Mouse (Mus musculus): ENCODE results near the gene Pias3. TPM values are rescaled to one million over a fixed set of nuclear protein-coding genes. Genes with fewer than 3 reads are reported as not detected.
A peak's percentile ranks its signal among the peaks of the same experiment; 100 is the strongest.

The Pias3 gene
- polyA plus RNA-seq, 1 experiment, result 43.5 TPM

DNA sequence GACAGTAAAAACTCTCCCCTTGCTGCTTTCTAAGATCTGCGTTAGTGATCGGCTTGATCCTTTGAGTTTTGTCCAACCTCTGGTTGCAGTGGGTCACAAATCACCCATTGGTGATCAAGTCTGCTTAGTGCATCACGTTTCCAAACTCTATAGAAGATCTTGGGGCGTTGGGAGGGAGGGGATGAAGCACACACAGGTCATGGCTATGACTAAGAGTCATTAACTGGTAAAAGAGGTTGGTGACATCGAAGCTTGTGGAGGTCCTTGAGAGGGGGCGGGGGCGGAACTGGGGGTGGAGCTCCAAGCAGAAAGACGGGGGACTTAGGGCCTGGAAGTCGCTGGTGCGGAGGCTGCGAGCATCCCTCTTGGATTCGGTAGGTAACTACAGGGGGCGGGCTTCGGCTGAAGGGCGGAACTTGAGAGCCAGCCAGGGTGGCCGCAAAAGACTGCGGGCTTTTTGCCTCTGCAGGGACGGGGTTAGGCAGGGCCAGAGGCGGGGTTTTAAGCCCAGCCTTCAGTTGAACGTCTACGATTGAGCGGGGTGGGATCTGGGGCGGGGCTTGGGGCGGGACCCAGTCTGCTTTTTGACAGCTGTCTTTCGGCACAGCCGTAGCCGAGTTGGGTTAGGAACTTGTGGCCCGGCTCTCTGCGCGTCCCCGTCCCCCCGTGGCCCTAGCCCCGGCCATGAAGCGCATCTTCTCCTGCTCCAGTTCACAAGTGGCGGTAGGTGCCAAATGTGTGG, 26.3 kb upstream of the Pias3 start, which contains the start of gene Ankrd35:
Gene Ankrd35 (plus strand): TSS at position 405 of the 742 bp plus-strand sequence.
- TF ChIP-seq POLR2A (IDR thresholded peaks at IDR 0.05; ENCODE audit: borderline replicate concordance, low read depth, low read length) (no peak), CTCF (IDR thresholded peaks at IDR 0.05; ENCODE audit: low read depth, low read length) (no peak)
- peaks cover 8% of the 10 kb centered on the region for H3K4me1 ChIP-seq (ENCODE audit: control insufficient read depth, insufficient read depth, low read length)
- peak within 1 kb of the TSS; percentile 60 for H3K4me3 ChIP-seq (ENCODE audit: insufficient read depth, low read length)

DNA sequence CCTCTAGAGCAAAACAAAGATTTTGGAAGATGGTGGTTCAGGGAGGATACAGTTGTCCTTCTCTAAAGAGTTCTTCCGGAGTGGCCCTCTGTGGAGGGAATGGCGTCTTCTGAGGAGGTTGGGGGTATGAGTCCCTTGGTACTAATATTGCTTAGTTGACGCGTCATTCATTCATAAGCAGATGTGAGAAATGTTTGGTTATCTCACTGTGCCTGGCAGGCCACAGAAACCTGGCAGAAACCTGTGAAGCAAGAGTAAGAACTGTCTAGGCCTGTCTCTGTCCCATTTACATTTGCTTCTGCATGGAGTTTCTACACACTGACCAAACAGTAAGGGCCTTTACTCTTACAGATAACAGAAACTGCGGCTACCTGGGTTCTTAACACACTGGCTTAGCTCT, 24.7 kb upstream of the Pias3 start:
- Histone ChIP-seq H3K4me3 (ENCODE audit: insufficient read depth, low read length) (no peak overlapping the region), H3K27ac (ENCODE audit: insufficient read depth, low read depth, low read length) (no peak overlapping the region), H3K4me1 (ENCODE audit: control insufficient read depth, insufficient read depth, low read length) (peaks cover 8% of the 10 kb centered on the region)
- TF ChIP-seq POLR2A (IDR thresholded peaks at IDR 0.05; ENCODE audit: borderline replicate concordance, low read depth, low read length) (no peak), CTCF (IDR thresholded peaks at IDR 0.05; ENCODE audit: low read depth, low read length) (no peak)

More for the DNA sequence above, 26.3 kb upstream of the Pias3 start, which contains the start of gene Ankrd35:
- H3K27ac ChIP-seq (ENCODE audit: insufficient read depth, low read depth, low read length), result no peak within 1 kb of the TSS

GRCm38 (mm10) chr3:96673514-96673913, 22.7 kb upstream of the Pias3 start:
- peaks cover 8% of the 10 kb centered on the region for H3K4me1 ChIP-seq (ENCODE audit: control insufficient read depth, insufficient read depth, low read length)
- H3K4me3 ChIP-seq (ENCODE audit: insufficient read depth, low read length), result no peak overlapping the region
- no peak overlapping the region for H3K27ac ChIP-seq (ENCODE audit: insufficient read depth, low read depth, low read length)
- no peak for TF ChIP-seq POLR2A (IDR thresholded peaks at IDR 0.05; ENCODE audit: borderline replicate concordance, low read depth, low read length)
- TF ChIP-seq CTCF (IDR thresholded peaks at IDR 0.05; ENCODE audit: low read depth, low read length), result no peak

DNA sequence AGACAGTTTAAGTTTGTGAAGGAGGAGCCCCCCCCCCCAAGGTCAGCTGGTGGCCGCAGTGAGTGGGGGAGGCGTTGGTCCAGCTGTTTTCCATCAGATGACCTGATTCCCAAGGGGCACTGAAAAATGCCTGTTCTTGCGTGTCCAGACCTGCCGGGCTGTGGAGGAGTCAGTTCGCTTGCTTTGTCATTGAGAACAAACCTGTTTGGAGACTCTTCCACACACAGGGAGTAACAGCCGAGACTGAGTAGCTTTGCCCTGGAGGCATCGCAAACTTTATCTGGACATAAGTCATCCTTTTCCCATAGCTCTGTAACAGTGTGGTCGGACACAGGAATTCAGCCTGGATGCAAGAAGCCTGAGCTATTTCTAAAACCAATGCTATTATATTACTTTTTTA, 21.7 kb upstream of the Pias3 start:
- Histone ChIP-seq H3K4me1 (ENCODE audit: control insufficient read depth, insufficient read depth, low read length) (peaks cover 8% of the 10 kb centered on the region), H3K4me3 (ENCODE audit: insufficient read depth, low read length) (no peak overlapping the region), H3K27ac (ENCODE audit: insufficient read depth, low read depth, low read length) (no peak overlapping the region)
- TF ChIP-seq CTCF (IDR thresholded peaks at IDR 0.05; ENCODE audit: low read depth, low read length) (no peak), POLR2A (IDR thresholded peaks at IDR 0.05; ENCODE audit: borderline replicate concordance, low read depth, low read length) (no peak)

GRCm38 (mm10) chr3:96675171-96675570, 21.0 kb upstream of the Pias3 start:
- Histone ChIP-seq H3K4me1 (ENCODE audit: control insufficient read depth, insufficient read depth, low read length) (peaks cover 6% of the 10 kb centered on the region), H3K27ac (ENCODE audit: insufficient read depth, low read depth, low read length) (no peak overlapping the region), H3K4me3 (ENCODE audit: insufficient read depth, low read length) (no peak overlapping the region)
- no peak for TF ChIP-seq POLR2A (IDR thresholded peaks at IDR 0.05; ENCODE audit: borderline replicate concordance, low read depth, low read length)

DNA sequence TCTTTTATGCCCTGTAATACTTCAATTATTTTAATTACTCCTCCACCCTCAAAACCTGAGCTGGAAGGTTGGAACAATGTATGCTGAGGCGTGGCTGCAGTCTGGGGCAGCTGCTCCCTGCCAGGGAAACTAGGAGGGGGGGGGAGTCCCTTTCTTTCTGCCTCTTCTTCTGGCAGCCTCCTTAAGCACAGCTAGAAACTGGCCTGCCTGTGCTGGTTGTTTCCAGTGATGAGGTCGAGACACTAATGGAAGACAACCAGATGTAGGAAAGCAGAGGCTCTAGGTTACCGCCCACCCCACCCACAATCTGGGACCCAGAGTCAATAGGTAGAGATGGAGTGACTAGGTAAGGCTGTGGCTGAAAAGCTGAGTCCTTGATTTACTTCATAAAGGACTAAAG, 20.5 kb upstream of the Pias3 start:
- H3K4me1 ChIP-seq (ENCODE audit: control insufficient read depth, insufficient read depth, low read length), result peaks cover under 1% of the 10 kb centered on the region
- no peak overlapping the region for H3K27ac ChIP-seq (ENCODE audit: insufficient read depth, low read depth, low read length)
- no peak overlapping the region for H3K4me3 ChIP-seq (ENCODE audit: insufficient read depth, low read length)
- no peak for TF ChIP-seq CTCF (IDR thresholded peaks at IDR 0.05; ENCODE audit: low read depth, low read length)
- no peak for TF ChIP-seq POLR2A (IDR thresholded peaks at IDR 0.05; ENCODE audit: borderline replicate concordance, low read depth, low read length)

GRCm38 (mm10) chr3:96678456-96678855, 17.7 kb upstream of the Pias3 start:
- no peak overlapping the region for H3K27ac ChIP-seq (ENCODE audit: insufficient read depth, low read depth, low read length)
- TF ChIP-seq CTCF (IDR thresholded peaks at IDR 0.05; ENCODE audit: low read depth, low read length) (no peak), POLR2A (IDR thresholded peaks at IDR 0.05; ENCODE audit: borderline replicate concordance, low read depth, low read length) (no peak)
- no peak overlapping the region for H3K4me3 ChIP-seq (ENCODE audit: insufficient read depth, low read length)
- H3K4me1 ChIP-seq (ENCODE audit: control insufficient read depth, insufficient read depth, low read length), result no peaks in the 10 kb centered on the region

DNA sequence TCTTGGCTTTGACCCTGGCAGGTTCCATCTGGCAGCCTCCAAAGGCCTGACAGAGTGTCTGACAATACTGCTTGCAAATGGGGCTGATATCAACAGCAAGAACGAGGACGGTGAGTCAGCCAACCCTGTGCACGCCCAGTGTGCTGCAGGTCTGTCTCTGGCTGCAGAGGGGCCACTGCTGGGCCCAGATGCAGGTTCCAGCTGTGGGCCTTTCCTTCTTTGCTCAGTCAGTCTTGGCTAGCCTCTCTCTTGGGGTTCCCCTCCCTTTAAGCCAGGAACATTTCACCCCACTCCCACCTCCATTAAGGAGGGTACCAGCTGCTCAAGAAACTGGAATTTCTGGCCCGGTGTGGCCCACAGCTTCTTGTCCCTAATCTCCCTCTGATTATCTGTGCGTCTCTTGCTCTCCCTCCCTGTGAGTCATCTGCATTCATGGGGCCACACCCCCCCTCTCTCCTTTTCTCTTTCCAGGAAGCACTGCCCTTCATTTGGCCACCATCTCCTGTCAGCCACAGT, 17.0 kb upstream of the Pias3 start:
- Histone ChIP-seq H3K4me3 (ENCODE audit: insufficient read depth, low read length) (no peak overlapping the region), H3K27ac (ENCODE audit: insufficient read depth, low read depth, low read length) (no peak overlapping the region), H3K4me1 (ENCODE audit: control insufficient read depth, insufficient read depth, low read length) (no peaks in the 10 kb centered on the region)
- no peak for TF ChIP-seq CTCF (IDR thresholded peaks at IDR 0.05; ENCODE audit: low read depth, low read length)
- no peak for TF ChIP-seq POLR2A (IDR thresholded peaks at IDR 0.05; ENCODE audit: borderline replicate concordance, low read depth, low read length)

DNA sequence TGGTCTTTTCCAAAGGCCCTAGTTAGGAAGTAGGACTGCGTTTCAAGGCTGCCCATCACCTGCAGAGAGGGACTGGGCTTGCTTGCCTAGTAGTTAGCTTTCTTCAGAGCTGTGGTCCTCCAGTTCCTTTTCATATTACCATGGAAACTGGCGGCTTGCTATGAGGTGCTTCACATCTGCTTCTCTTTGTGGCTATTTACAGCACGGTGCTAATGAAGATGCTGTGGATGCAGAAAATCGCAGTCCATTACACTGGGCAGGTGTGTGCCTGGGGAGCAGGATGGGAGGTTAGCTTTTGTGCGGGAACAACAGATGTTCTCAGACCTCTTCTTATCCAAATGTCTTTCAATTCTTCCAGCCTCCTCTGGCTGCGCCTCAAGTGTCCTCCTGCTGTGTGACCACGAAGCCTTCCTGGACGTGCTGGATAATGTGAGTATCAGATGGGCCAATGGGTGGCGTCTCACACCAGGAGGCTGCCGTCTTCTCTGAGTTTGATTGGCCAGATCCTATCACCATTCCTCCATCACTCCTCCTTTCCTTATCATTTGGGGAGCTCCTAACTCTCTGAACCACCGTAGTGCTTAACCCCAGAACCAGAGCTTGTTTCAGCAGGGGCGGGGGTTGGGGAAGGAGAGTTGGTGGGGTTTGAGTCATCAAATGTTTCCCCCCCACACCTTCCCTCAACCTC, 15.8 kb upstream of the Pias3 start:
- Histone ChIP-seq H3K4me1 (ENCODE audit: control insufficient read depth, insufficient read depth, low read length) (peaks cover 2% of the 10 kb centered on the region; the same call in 1 of the 2 replicates), H3K4me3 (ENCODE audit: insufficient read depth, low read length) (no peak overlapping the region), H3K27ac (ENCODE audit: insufficient read depth, low read depth, low read length) (no peak overlapping the region)
- TF ChIP-seq CTCF (IDR thresholded peaks at IDR 0.05; ENCODE audit: low read depth, low read length), result no peak
- no peak for TF ChIP-seq POLR2A (IDR thresholded peaks at IDR 0.05; ENCODE audit: borderline replicate concordance, low read depth, low read length)

- Histone ChIP-seq H3K4me3 (ENCODE audit: insufficient read depth, low read length) (no peak overlapping the region), H3K27ac (ENCODE audit: insufficient read depth, low read depth, low read length) (no peak overlapping the region), H3K4me1 (ENCODE audit: control insufficient read depth, insufficient read depth, low read length) (peaks cover 2% of the 10 kb centered on the region; the same call in 1 of the 2 replicates)
- TF ChIP-seq POLR2A (IDR thresholded peaks at IDR 0.05; ENCODE audit: borderline replicate concordance, low read depth, low read length) (no peak), CTCF (IDR thresholded peaks at IDR 0.05; ENCODE audit: low read depth, low read length) (no peak)
Observed at GRCm38 (mm10) chr3:96683496-96683895, 12.7 kb upstream of the Pias3 start.

All from bone marrow macrophage, adult 2 months (primary cell).